Mouse (Mus musculus) retina, postnatal 7 days (tissue): ENCODE measurements around the gene Pdzk1ip1.

Experiments used
- DNase-seq: peaks from one replicate; pipeline ENCODE4 v3.0.0-alpha.2; 2012; ENCODE audit warnings: low read depth, low spot score

Gene Pdzk1ip1

DNA sequence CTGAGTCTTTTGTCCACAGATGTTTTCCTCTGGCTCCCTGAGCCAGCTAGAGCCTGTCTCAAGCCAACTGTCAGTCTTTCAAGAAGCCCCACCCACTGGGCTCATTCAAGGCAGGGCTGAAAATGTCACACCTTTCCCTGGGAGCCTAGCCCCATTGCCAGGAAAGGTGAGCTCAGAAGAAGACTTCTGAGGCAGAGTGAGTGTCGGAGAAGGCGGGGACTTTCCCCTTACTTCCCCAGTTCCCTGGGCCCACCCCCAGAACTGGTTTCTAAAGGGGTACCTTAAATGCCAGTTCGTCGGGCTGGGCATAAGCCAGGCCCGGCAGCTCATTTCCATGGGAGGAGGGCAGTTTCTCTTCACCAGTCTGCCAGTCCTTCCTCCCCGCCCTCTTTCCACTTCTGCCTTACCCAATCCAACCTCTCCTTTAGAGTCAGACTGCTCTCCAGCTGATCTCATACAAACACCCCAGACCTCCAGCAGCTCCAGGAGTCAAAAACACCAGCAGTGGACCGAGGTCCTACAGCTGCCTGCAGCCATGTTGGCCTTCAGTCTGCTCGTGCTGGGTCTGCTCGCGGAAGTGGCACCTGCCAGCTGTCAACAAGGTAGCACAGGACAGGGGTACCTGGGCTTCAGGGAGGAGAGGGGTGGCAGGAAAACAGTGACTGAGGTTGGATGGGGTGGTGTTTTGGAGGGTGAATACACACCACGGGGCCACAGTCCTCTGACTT is at the start of gene Pdzk1ip1:
Gene Pdzk1ip1, plus strand, starts transcription at position 98 of the 728 bp plus-strand sequence.
- DNase-seq: no peak

DNA sequence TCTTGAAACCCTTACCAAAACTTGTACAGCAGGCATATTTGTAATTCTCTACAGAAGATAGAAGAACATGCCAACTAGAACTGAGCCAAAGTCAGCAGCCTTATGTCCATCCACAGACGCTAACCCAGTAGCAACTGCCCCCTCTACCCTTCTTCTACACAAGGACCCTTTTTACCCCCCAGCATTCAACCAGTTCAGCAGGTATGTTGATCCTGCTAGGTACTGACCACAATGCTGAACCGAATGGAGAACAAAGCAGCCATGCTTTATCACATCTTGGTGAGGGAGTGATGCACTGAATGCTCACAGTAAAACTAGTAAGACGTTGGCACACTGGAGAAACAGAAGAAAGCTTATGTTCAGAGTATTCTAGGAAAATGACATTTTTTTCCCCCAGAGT is 42.9 kb upstream of the Pdzk1ip1 start:
- no peak for DNase-seq

DNA sequence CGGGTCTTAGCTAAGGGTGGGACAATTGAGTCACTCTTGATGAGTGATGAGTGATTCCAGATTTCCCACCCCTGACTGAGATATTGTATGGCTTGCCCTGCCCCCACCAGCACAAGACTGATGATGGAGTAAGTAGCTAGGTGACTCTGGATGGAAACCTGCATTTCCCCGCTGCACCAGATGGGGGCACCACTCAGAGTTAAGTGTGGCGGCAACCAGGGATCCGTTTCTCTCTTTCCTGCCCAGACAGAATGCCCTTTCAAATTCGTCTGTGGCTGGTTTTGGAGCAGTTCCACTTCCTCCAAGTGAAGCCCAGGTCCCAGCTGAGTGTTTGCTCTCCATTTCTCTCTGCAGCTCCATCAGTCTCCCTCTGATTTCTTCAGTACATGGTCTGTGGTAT is 40.8 kb upstream of the Pdzk1ip1 start:
- no peak for DNase-seq

DNA sequence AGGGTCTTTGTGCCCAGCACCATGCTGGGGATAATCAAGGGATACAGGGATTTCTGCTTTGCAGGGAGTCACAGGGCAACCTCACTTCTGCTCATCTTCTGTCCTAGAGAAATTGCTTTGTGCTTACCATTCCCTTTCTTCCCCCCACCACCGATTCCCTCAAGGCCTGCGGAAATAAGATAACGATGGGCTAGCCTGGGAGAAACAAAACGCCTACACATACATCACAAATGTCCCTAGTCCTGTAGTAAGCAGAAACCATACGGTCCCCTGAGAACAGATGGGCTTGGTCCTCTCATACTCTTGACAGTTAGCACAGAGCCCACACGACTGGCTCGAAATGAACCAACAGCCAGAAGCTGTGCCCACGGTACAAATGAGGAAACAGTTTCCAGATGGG is 40.3 kb upstream of the Pdzk1ip1 start:
- DNase-seq: no peak

DNA sequence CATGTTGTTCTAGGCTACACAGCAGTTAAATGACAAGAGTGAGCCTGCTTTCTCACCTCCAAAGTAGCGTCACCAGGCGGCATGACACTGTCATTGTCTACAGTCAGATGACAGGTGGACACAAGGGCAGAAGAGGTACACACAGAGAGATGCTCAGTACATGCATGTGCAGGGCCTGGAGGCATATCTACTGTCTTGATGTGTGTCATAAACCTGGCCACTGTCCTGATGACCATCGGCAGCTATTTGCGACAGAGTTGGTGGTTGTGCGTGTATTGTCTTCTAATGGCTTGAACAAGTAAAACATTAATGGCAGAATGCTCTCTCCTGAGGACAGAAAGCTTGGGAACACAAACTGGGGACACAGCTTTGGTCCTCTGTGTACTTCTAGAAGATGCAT is 37.3 kb upstream of the Pdzk1ip1 start:
- no peak for DNase-seq

DNA sequence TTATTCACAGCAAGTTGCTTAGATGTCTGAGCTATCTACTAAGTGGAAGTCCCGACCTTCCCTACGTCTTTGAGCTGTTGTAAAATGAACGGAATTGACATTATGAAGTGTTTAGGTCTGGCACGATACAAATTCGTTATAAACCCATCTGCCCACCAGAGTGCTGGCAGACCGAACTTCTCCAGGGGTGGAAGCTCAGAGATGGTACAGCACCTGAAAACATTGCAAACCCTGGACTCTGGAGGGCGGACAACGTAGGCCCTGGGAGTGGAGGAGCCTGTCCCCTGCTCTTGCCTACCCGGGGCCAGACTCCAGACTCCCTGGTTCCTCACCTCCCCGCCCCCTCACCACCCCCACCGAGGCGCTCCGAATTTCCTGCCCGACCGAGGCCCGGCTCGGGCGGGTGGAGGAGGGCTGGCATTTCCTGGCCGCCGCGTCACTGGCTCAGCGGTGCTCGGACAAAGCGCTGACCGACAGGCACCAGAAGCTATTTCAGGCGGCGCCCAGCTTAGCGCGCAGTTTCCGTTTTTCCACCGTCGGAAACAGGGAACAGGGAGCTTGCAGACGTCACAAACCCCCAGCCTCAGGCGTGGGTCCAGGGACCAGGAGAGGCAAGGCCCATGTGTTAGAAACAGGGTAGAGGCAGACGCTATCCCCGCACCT is 36.0 kb upstream of the Pdzk1ip1 start:
- no peak for DNase-seq

DNA sequence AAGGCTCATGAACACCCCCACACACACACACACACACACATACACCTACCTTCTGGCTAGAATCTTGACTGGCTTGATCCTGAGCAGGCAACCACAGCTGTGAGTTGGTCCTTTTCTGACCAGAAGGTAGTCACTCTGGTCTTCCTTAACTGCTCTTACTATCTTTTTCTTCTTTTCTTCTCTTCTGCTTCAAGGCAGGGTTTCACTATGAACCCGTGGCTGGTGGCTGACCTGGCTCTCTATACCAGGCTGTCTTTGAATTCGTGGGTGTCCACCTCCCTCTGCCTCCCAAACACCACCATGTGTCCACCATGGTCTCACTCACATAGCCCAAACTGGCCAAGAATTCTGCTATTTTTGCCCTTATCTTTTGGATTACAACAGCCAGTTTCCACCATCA is 33.5 kb upstream of the Pdzk1ip1 start:
- no peak for DNase-seq

DNA sequence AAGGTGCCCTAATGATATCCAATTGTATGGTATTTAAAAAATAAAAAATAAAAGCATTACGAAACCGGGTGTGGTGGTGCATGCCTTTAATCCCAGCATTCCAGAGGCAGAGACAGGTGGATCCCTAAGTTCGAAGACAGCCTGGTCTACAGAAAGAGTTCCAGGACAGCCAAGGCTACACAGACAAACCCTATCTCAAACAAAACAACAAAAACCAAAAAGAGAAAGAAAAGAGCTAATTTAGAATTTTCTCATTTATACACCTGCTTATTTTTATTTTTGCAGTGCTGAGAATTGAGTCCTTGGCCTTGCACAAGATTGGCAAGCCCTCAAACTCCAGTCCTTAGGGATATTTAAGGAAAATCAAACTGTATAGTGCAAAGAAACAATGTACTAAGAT is 32.8 kb upstream of the Pdzk1ip1 start:
- DNase-seq: no peak

DNA sequence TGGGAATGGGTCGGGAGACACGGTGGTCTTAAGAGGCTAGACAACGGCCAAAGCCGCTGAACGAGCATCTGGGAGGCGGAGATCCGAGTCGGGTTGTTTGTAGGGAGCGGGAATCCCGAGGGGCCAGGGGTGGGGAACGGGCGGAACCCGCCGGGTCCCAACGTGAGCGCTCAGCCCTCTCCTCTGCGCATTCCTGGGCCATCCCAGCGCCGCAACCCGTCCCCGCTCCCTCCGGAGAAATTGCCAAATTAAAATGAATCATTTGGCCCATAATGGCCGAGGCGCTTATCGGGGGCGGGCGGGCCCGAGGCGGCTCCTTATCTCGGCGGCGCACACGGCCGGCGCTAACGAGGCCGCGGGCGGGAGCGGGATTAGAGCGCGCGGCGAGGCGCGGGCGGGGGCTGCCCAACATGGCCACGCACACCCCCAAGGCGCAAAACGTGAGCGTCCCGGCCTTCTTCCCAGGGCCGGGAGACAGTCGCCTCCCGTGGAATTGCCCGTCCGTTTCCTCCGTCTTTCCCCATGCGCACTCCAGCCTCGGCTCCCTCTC is 32.1 kb upstream of the Pdzk1ip1 start, which contains the start of gene Tal1:
Gene Tal1, plus strand, starts transcription at position 56 of the 550 bp plus-strand sequence.
- no peak for DNase-seq

DNA sequence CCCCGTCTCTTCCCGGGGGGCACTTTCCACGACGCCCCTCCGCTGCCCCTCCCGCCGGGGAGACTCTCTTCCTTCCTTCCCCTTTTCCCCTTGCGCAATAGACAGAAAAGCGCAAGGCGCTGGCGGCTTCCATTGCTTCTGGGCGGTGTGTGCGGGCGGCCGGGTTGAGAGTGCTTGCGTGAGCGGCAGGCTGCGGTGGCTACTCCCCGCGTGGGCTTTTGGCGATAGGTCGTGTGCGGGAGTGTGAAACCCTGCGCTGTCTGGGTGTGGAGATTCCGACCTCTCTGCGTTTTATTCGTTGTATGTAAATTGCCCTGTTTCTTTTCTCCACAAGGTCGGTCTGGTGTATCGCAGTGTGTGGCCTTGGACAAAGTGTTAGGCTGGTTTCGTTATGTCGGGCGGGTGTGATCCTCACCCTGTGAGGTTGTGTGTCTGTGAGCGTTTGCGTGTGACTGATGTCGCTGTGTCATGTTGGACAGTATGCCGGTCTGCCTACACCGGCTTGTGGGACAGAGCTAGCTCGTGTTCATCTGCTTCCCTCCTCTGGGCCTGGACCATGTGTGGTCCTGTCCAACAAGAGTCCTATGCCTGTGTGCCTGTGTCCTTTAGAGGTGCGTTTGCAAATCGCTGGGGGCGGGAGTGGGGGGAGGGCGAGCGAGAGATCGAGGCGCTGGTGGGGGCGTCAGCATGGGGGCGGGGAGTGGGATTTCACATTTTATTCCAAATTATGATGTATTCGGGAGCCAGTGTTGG is 31.4 kb upstream of the Pdzk1ip1 start:
- no peak for DNase-seq

DNA sequence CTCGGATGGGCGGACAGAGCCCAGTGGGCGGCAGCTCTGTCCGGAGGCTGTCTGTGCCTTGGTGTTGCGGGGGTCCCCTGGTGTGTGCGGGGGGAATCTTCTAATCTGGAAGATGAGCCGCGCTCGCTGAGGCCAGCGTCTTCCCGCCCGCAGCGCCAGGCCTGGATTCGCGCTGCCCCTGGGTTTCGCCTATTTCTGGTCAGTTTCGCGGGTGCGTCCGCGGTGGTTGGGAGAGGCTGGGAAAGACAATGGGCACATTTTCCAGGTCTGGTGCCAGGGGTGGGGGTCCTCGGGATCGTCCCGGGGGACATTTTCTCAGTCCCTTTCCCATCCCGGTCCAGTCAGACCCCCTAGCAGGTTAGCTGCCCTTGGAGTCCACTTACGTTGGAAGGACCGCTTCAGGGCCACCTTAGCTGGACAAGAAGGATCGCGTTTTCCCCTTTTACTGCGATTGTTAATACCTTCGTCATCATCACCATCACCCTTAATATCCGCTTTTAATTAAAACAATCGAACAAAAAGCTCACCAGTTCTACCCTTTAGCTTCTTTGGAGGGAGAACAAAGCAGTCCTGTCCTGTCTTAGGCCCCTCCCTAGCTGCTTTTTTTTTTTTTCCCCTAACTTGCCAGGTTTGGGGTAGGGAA is 30.7 kb upstream of the Pdzk1ip1 start:
- DNase-seq: no peak

DNA sequence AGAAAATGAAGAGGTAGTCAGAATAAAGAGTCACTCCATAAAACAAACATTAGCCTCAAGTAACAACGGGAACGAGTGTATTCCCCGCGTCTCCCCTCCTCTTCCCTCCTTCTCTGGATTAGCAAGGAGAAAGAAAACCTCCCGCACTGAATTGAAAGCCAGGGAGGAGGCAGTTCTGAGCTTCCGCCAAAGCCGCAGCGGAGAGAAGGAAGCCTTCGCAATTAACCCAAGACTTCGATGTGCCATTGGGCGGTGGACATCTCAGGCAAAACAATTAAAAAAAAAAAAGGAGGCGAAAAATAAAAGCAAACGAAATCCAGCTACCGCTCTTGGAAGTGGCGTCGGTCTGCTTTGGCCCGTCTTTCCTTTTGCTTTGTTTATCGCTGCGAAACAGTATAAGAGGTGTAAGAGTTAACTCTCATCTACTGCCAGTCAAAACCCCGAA is 30.2 kb upstream of the Pdzk1ip1 start:
- DNase-seq: no peak

DNA sequence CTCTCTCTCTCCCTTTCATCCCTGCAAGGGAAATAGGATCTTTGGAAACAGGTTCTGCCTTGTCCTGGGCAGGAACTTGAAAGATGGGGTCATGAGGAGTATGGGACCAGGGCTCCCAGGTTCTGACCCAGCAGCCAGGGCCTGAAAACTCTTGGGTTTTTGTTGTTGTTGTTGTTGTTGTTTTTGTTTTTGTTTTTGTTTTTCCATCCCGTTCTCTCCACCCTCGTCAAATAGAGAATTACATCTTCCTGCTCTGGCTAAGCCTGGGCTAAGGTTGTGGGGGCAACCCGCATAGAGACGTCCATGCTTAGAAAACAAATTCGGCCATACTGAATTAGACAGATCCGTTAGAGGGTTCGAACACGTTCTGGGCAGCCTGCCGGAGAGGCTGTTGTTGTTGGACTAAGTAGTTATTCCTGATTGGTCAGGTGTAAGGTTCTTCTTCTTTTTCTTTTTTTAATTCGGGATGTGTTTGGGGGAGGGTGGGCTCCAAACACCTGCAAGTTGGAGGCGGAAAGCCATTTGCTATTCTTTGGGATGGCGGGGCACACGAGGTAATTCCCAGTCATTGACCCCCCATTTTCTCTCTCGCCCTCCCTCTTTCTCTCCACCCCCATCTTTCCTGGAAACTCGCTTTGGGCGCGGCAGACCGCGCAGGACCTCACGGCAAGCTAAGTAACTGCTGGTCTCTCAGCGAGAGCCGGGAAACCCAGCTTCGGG is 29.5 kb upstream of the Pdzk1ip1 start:
- DNase-seq: no peak

DNA sequence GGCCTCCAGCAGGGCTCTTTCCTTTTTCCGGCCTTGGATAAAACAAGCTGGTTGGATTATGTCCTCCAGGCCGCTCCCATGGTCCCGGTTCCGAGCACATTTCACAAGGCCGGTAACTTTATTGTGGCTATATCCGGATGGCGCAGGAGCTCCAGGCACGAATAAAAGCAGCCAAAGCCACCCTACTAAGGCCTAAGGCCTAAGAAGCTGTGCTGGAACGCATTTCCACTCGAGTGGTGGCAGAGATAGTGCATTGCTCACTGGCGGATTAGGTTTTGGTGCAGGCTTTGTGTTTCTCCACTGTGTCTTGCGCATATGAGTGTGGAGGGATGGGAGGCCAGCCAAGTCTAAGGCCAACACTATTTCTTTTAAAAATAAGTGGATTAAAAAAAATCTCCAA is 28.6 kb upstream of the Pdzk1ip1 start:
- DNase-seq: no peak

DNA sequence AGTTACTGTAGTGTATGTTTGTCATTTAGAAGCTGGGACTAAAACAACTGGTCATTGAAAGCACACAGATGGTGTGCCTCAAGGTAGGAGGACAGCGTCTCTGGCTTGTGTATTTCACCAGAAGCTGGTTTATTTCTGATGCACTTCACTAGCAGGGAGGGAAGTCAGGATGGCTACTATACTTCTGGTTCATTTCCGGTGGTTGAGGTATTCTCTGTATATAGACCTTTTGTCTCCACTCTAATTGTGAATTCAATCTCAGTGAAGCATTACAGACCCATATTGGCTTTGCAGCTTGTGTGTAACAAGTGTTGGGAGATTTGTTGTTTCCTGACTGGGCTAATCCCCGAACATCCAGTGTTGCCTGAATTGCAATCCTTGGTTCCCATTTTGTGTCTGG is 27.8 kb upstream of the Pdzk1ip1 start:
- DNase-seq: no peak

DNA sequence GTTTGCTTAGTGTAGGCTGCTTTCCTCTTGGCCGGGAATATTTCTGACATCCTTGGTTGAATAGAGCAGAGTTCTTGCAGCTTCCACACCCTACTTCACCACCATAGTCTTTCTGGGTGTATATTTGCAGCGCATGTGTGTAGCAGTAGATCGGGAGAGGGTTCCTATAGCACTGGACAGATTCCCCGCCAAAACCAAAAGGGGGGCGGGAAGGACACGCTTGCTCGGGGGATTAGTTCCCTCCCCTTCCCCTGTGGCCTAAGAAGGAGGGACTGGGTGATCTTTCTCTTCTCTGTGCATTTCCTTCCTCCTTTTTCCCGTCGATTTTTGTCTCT is 26.0 kb upstream of the Pdzk1ip1 start:
- DNase-seq: no peak

DNA sequence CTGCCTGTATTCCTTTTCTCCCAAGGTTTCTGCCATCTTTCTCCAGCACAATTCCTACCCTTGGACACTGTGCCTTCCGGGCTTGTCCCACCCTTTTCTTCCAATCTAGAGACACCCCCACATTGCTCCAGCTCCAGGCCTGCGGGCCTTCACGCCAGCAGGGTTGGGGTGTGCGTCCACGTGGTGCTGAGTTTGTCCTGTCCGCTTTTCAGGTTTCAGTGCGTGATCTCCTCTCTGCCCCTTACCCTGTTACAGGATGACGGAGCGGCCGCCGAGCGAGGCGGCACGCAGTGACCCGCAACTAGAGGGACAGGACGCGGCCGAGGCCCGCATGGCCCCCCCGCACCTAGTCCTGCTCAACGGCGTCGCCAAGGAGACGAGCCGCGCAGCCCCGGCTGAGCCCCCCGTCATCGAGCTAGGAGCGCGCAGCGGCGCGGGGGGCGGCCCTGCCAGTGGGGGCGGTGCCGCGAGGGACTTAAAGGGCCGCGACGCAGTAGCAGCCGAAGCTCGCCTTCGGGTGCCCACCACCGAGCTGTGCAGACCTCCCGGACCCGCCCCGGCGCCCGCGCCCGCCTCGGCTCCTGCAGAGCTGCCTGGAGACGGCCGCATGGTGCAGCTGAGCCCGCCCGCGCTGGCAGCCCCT is 25.5 kb upstream of the Pdzk1ip1 start:
- DNase-seq: no peak

DNA sequence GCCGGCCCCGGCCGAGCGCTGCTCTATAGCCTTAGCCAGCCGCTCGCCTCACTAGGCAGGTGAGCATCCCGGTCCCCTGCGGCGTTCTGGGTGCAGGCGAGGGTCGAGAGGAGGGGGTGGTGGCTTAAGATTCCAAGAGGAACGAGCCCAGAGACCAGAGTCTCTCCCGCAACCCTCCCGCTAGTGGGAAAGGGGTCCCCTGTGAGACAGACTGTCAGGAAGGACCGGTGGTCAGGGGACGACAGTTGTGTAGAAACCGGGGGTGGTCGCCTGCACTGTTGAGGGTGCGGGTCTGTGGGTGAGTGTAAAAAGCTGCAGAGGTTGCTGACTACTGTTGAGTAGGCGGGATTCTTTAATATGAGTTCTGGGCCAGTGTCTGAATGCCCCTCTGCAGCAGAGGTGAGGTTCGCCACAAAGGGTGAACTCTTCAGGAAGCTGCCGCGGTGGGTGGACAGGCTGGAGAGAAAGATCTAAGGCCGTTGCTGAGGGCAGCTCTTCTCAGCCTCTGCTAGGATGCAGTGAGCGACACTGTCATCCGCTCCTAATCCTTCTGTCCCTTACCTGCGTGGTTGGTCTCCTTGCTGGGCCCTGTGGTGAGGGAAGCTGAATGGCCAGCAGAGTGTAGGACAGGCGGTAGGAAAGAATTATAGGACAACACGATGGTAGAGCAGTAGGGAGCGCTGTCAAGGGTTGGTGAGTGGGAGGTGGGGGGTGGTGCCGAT is 24.8 kb upstream of the Pdzk1ip1 start:
- no peak for DNase-seq

DNA sequence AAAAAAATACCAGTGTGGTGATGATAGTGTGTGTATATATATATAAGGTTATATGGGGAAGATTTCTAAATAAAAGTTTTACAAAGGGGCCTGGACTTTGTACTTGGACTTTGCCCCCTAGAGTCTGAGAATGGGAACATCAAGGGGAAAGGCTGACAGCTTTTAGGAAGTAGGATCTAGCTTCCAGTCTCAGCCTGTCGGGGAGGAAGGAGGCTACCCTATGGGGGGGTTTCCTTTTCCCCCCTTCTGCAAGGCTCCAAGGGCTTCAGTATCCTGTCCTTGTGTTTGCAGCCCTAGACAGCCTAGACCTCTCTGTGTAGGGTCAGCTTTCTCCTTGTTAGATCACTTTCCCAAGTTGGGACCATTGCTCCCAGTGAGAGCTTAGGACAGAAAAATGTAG is 16.8 kb upstream of the Pdzk1ip1 start:
- no peak for DNase-seq

DNA sequence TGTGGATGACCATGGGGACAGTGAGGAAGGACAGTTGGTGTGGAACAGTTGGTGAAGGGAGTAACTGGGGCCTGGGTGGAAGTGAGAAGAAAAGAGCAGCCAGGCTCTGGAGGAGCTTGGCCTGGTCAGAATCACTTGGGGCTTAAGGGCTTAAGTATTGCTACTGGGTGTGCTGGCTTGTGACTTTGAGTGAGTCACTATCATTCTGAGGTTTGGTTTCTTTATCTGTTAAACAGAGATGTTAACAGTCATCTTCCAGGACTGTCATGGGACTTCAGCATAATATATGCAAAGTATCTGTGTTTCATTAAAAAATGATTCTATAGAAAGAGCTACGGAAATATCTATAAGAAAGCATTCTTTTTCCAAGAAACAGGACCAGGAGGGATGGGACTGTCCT is 13.7 kb upstream of the Pdzk1ip1 start:
- no peak for DNase-seq
